Mouse (Mus musculus): ENCODE measurements at regions not wholly inside any gene's neighbourhood (a gene's known extent, or its start where the extent isn't known, plus 50 kb on each side); places are given as distances from the start of the nearest gene placed in this dataset.

DNA sequence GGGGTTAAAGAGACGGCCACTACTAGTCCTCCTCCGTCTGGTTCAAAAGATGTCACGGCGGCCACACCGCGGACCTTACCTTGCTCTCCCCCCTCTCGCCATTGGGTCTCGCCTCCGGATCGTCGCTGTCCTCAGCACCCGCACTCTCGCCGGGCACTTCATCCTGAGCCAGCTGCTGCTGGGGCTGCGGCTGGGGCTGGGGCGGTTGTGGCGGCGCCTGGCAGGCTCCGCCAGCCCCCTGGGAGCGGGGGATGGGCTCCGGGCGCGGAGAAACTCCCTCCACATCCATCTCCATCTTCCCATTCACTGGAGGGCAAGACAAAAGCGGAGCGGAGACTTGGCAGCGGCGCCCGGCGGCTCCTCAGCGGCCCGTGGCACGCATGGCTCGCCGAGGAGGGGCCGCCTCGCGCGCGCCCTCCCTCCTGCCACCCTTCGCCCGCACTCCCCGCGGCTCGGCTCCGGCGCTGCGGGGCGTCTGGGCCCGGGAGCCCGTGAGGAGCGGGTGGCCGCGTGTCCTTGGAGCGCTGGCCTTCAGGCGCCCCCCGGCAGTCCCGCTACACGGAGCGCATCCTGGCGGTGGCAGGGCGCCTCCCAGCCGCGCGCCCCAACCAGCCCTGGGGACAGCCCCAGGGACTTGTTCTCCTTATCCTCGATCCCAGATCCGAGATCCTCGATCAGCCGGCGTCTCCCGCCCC is 167.8 kb upstream of the Azi2 start:
- peak; percentile 75 for ATAC-seq
- H3K27me3 ChIP-seq (replicated peaks; ENCODE audit: insufficient read depth, low read length), result peaks cover 5% of the 10 kb centered on the region; the same call in 1 of the 2 replicates
- H3K27ac ChIP-seq (ENCODE audit: low read length), result no peak overlapping the region

GRCm38 (mm10) chr9:117872021-117872386 is 168.3 kb upstream of the Azi2 start:
- Histone ChIP-seq H3K27me3 (replicated peaks; ENCODE audit: insufficient read depth, low read length) (peaks cover 5% of the 10 kb centered on the region; the same call in 1 of the 2 replicates), H3K27ac (ENCODE audit: low read length) (no peak overlapping the region), H3K36me3 (ENCODE audit: insufficient read depth, low read length) (no peaks in the 10 kb centered on the region), H3K9me3 (ENCODE audit: low read length) (no peaks in the 10 kb centered on the region), H3K9ac (replicated peaks; ENCODE audit: low read depth) (peak overlapping the region; percentile 16; the same call in 1 of the 2 replicates), H3K4me3 (ENCODE audit: low read depth, low read length) (peak overlapping the region; percentile 46), H3K4me1 (ENCODE audit: insufficient read depth, low read depth, low read length) (peaks cover 4% of the 10 kb centered on the region; the same call in 1 of the 2 replicates), H3K4me2 (replicated peaks; ENCODE audit: low read depth, low read length) (peak overlapping the region; percentile 84)
- ATAC-seq, result peak; percentile 32; the same call in 1 of the 2 replicates
- 0% methylated on average over 15 of the region's 15 CpGs for WGBS
- TF ChIP-seq EP300 (IDR thresholded peaks at IDR 0.05), result no peak
- no peak for TF ChIP-seq CTCF (IDR thresholded peaks at IDR 0.05)
- DNase-seq (ENCODE audit: low spot score), result no peak

More for the DNA sequence above, 167.8 kb upstream of the Azi2 start:
- WGBS, result under 1% methylated on average over 47 of the region's 70 CpGs
- Histone ChIP-seq H3K36me3 (ENCODE audit: insufficient read depth, low read length) (no peaks in the 10 kb centered on the region), H3K4me1 (ENCODE audit: insufficient read depth, low read depth, low read length) (peaks cover 4% of the 10 kb centered on the region; the same call in 1 of the 2 replicates), H3K9me3 (ENCODE audit: low read length) (no peaks in the 10 kb centered on the region), H3K9ac (replicated peaks; ENCODE audit: low read depth) (peak overlapping the region; percentile 16; the same call in 1 of the 2 replicates), H3K4me3 (ENCODE audit: low read depth, low read length) (peak overlapping the region; percentile 46), H3K4me2 (replicated peaks; ENCODE audit: low read depth, low read length) (peak overlapping the region; percentile 84)
- DNase-seq (ENCODE audit: low spot score), result peak; percentile 23
- TF ChIP-seq EP300 (IDR thresholded peaks at IDR 0.05), result no peak
- peak; percentile 48 for TF ChIP-seq CTCF (IDR thresholded peaks at IDR 0.05)

DNA sequence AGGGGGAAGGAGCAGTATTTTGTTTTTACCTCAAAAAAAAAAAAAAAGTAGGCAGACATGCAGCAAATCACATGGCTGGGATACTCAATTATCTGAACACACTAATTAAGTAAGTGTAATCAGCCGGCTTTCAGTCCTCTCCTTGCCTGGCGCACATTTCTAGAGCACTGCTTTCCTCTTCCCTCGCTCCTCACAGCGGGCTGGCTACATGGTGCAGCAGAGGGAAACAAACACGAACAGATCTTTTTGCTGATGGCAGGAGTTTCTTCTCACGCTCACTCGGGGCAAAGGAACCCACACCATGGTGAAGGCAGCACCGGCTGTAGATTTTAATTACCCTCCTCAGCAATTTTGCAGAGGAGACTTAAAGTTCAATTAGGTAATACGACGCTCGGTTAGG is 169.7 kb upstream of the Azi2 start:
- H3K4me1 ChIP-seq (ENCODE audit: insufficient read depth, low read depth, low read length), result peaks cover 4% of the 10 kb centered on the region; the same call in 1 of the 2 replicates
- peaks cover 5% of the 10 kb centered on the region; the same call in 1 of the 2 replicates for H3K27me3 ChIP-seq (replicated peaks; ENCODE audit: insufficient read depth, low read length)
- H3K4me3 ChIP-seq (ENCODE audit: low read depth, low read length), result no peak overlapping the region
- H3K27ac ChIP-seq (ENCODE audit: low read length), result no peak overlapping the region
- no peak overlapping the region for H3K4me2 ChIP-seq (replicated peaks; ENCODE audit: low read depth, low read length)
- TF ChIP-seq CTCF (IDR thresholded peaks at IDR 0.05) (no peak), EP300 (IDR thresholded peaks at IDR 0.05) (no peak)
- DNase-seq (ENCODE audit: low spot score), result no peak
- H3K9me3 ChIP-seq (ENCODE audit: low read length), result no peaks in the 10 kb centered on the region
- no peak for ATAC-seq
- no peaks in the 10 kb centered on the region for H3K36me3 ChIP-seq (ENCODE audit: insufficient read depth, low read length)
- WGBS, result 72% methylated on average over 11 of the region's 11 CpGs
- no peak overlapping the region for H3K9ac ChIP-seq (replicated peaks; ENCODE audit: low read depth)

DNA sequence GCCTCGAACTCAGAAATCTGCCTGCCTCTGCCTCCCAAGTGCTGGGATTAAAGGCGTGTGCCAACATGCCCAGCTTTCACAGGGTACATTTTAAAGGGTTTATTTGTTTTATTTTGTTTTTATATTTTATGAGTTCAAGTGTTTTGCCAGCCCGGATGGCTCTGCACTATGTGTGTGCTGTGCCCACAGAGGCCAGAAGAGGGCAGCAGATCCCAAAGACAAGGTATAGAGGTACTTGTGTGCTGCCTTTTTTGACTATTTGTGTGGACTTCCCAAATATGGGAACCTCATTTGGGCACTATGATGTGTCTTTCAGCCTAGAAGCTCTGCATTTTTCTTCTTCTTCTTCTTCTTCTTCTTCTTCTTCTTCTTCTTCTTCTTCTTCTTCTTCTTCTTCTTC is 176.4 kb upstream of the Azi2 start:
- WGBS, result 93% methylated on average over 2 of the region's 3 CpGs
- no peak overlapping the region for H3K4me3 ChIP-seq (ENCODE audit: low read depth, low read length)
- no peaks in the 10 kb centered on the region for H3K4me1 ChIP-seq (ENCODE audit: insufficient read depth, low read depth, low read length)
- DNase-seq (ENCODE audit: low spot score) (no peak), ATAC-seq (no peak)
- H3K27me3 ChIP-seq (replicated peaks; ENCODE audit: insufficient read depth, low read length), result no peaks in the 10 kb centered on the region
- TF ChIP-seq CTCF (IDR thresholded peaks at IDR 0.05) (peak; percentile 18; the same call in 1 of the 2 replicates), EP300 (IDR thresholded peaks at IDR 0.05) (no peak)
- no peak overlapping the region for H3K4me2 ChIP-seq (replicated peaks; ENCODE audit: low read depth, low read length)
- H3K36me3 ChIP-seq (ENCODE audit: insufficient read depth, low read length), result no peaks in the 10 kb centered on the region
- H3K27ac ChIP-seq (ENCODE audit: low read length), result no peak overlapping the region
- H3K9me3 ChIP-seq (ENCODE audit: low read length), result no peaks in the 10 kb centered on the region
- H3K9ac ChIP-seq (replicated peaks; ENCODE audit: low read depth), result no peak overlapping the region

GRCm38 (mm10) chr9:117863318-117863717 is 177.0 kb upstream of the Azi2 start:
- Histone ChIP-seq H3K4me1 (ENCODE audit: insufficient read depth, low read depth, low read length) (no peaks in the 10 kb centered on the region), H3K27me3 (replicated peaks; ENCODE audit: insufficient read depth, low read length) (no peaks in the 10 kb centered on the region), H3K4me3 (ENCODE audit: low read depth, low read length) (no peak overlapping the region), H3K27ac (ENCODE audit: low read length) (no peak overlapping the region), H3K36me3 (ENCODE audit: insufficient read depth, low read length) (no peaks in the 10 kb centered on the region), H3K4me2 (replicated peaks; ENCODE audit: low read depth, low read length) (no peak overlapping the region), H3K9me3 (ENCODE audit: low read length) (no peaks in the 10 kb centered on the region), H3K9ac (replicated peaks; ENCODE audit: low read depth) (no peak overlapping the region)
- TF ChIP-seq EP300 (IDR thresholded peaks at IDR 0.05) (no peak), CTCF (IDR thresholded peaks at IDR 0.05) (no peak)
- WGBS, result 66% methylated on average over 6 of the region's 6 CpGs
- ATAC-seq, result no peak
- no peak for DNase-seq (ENCODE audit: low spot score)

- Histone ChIP-seq H3K4me1 (ENCODE audit: insufficient read depth, low read depth, low read length) (no peaks in the 10 kb centered on the region), H3K27ac (ENCODE audit: low read length) (0 out of 2 replicates have a peak overlapping the region, but pooled peaks have one; percentile 22), H3K36me3 (ENCODE audit: insufficient read depth, low read length) (no peaks in the 10 kb centered on the region), H3K4me3 (ENCODE audit: low read depth, low read length) (no peak overlapping the region), H3K9ac (replicated peaks; ENCODE audit: low read depth) (no peak overlapping the region), H3K9me3 (ENCODE audit: low read length) (no peaks in the 10 kb centered on the region), H3K27me3 (replicated peaks; ENCODE audit: insufficient read depth, low read length) (no peaks in the 10 kb centered on the region), H3K4me2 (replicated peaks; ENCODE audit: low read depth, low read length) (no peak overlapping the region)
- DNase-seq (ENCODE audit: low spot score), result peak; percentile 85
- WGBS, result 26% methylated on average over 16 of the region's 16 CpGs
- TF ChIP-seq EP300 (IDR thresholded peaks at IDR 0.05), result peak; percentile 100
- TF ChIP-seq CTCF (IDR thresholded peaks at IDR 0.05), result no peak
- peak; percentile 93 for ATAC-seq
These were observed 180.7 kb upstream of the Azi2 start for GRCm38 (mm10) chr9:117859580-117860045.

Measured in lung, postnatal 0 days (tissue).